Mouse (Mus musculus) forebrain, embryonic 14.5 days (tissue): ENCODE measurements around the gene Tigit. TPM values are rescaled to one million over a fixed set of nuclear protein-coding genes. Genes with fewer than 3 reads are reported as not detected.

Experiments
- ATAC-seq: fragments of 200-750 bp; cut with Nextera tagmentation; 2 replicates; pipeline ENCODE4 v1.8.0; 2017; ENCODE audit warnings: mild to moderate bottlenecking, moderate library complexity
- DNase-seq: peaks from one replicate; pipeline ENCODE4 v3.0.0-alpha.2; 2015; ENCODE audit warnings: low spot score
- H3K27ac ChIP-seq: fragments of 300-500 bp; sonication (generic); 2 replicates; pipeline ENCODE4 v1.5.1; 2014; ENCODE audit warnings: low read depth, mild to moderate bottlenecking, control low read depth, low read length, moderate library complexity
- H3K27me3 ChIP-seq: fragments of 300-500 bp; sonication (generic); replicated peaks from 2 replicates; pipeline ENCODE4 v1.6.1; 2014; ENCODE audit warnings: low read length, control low read depth, mixed read lengths; ENCODE audit not compliant: control insufficient read depth, insufficient read depth
- H3K36me3 ChIP-seq: fragments of 300-500 bp; sonication (generic); 2 replicates; pipeline ENCODE4 v1.6.1; 2014; ENCODE audit warnings: low read length, control low read depth; ENCODE audit not compliant: control insufficient read depth, insufficient read depth
- H3K4me1 ChIP-seq: fragments of 300-500 bp; sonication (generic); 2 replicates; pipeline ENCODE4 v1.6.1; 2014; ENCODE audit warnings: antibody characterized with exemption, low read length, control low read depth; ENCODE audit not compliant: control insufficient read depth, insufficient read depth
- H3K4me2 ChIP-seq: fragments of 300-500 bp; sonication (generic); 2 replicates; pipeline ENCODE4 v1.6.1; 2014; ENCODE audit warnings: mild to moderate bottlenecking, control low read depth, low read length
- H3K4me3 ChIP-seq: fragments of 300-500 bp; sonication (generic); 2 replicates; pipeline ENCODE4 v1.5.1; 2014; ENCODE audit warnings: low read depth, low read length, control low read depth
- H3K9ac ChIP-seq: fragments of 300-500 bp; sonication (generic); 2 replicates; pipeline ENCODE4 v1.6.1; 2014; ENCODE audit warnings: mild to moderate bottlenecking, low read length, control low read depth, moderate library complexity
- H3K9me3 ChIP-seq: fragments of 300-500 bp; sonication (generic); replicated peaks from 2 replicates; pipeline ENCODE4 v1.6.1; 2016; ENCODE audit warnings: low read length, control low read depth, mixed read lengths; ENCODE audit not compliant: control insufficient read depth
- WGBS: fragments of 180-500 bp; shearing (Covaris S2); extraction: QIAGEN DNeasy Blood & Tissue Kit; methylation state at CpG from one replicate; pipeline ENCODE4 v1.1.7; 2014; 5-methylcytosine and 5-hydroxymethylcytosine counted together
- microRNA counts: library from miRNA; unstranded; fragments of <30 nt; microRNA quantifications from one replicate; lab custom pipeline; 2016
- microRNA-seq: library from miRNA; unstranded; fragments of <30 nt; microRNA quantifications from one replicate; pipeline ENCODE4, GENCODE M21; 2016
- polyA plus RNA-seq: library from polyadenylated mRNA; unstranded; fragments of >200 nt; fragmentation: Nextera tagmentation; extraction: Ambion mirVana; gene quantifications from 2 replicates; pipeline ENCODE4 v1.2.1, GENCODE M21; 2014

The Tigit gene
- polyA plus RNA-seq, 1 experiment from 2014 or later: not detected

- Histone ChIP-seq H3K4me1 (peaks cover 8% of the 10 kb centered on the region), H3K4me3 (no peak overlapping the region), H3K4me2 (no peak overlapping the region), H3K36me3 (peaks cover 22% of the 10 kb centered on the region), H3K9me3 (no peaks in the 10 kb centered on the region), H3K27me3 (no peaks in the 10 kb centered on the region), H3K27ac (no peak overlapping the region), H3K9ac (no peak overlapping the region)
- DNase-seq (no peak), ATAC-seq (no peak)
- WGBS: 78% methylated on average over 2 of the region's 2 CpGs
Observed at GRCm38 (mm10) chr16:43599707-43600106, 64.2 kb downstream of the Tigit start.

MicroRNA genes within 50 kb of the gene (microRNA counts, 519-probe panel; counts per million panel counts)
- not detected for microRNA mmu-miR-568 (lab: Ali Mortazavi, UCI)

Small RNA genes within 50 kb of the gene (microRNA-seq; reads per million reads assigned to microRNA genes)
- not detected for gene Mir568

Other genes starting within 250 kb of the Tigit start
- 0.12 and 0.13 TPM in 2 replicates for gene Drd3, start 89.9 kb upstream of the Tigit start, polyA plus RNA-seq
- 6.6 and 6.7 TPM in 2 replicates for gene Ccdc191, start 225.7 kb upstream of the Tigit start, polyA plus RNA-seq